Mouse (Mus musculus) G1E (cell line): ENCODE data around the gene Itga11.

Experiments used
- CTCF ChIP-seq: IDR thresholded peaks from 2 replicates; pipeline ENCODE4 v1.5.1; 2012; ENCODE audit warnings: low read depth, low read length, inconsistent platforms, mixed read lengths
- GATA1 ChIP-seq: IDR thresholded peaks from 2 replicates; pipeline ENCODE4 v1.6.1; 2012; ENCODE audit warnings: borderline replicate concordance, low read length, inconsistent platforms, mixed read lengths
- TAL1 ChIP-seq: conservative IDR thresholded peaks from 2 replicates; pipeline ENCODE4 v1.6.1; 2012; ENCODE audit warnings: low read depth, low read length, inconsistent platforms, mixed read lengths

DNA sequence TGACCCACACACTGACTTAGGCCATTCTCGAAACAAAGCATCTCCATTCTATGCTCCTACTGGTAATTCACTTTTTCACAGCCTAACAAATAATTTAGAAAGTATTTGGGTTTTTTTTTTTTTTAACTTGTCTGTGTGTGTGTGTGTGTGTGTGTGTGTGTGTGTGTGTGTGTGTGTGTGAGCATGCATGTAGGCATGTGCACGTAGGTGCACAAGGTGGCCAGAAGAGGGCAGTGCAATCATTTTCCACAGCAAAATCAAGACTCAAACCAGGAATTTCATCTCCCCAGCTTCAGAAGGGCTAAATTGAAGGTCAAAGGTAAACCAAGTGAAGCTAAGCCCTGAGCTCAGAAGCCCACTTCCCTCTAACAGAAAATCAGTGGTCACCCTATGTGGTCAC lies 106.6 kb downstream of the Itga11 start:
- TF ChIP-seq CTCF = no peak; the same call in 1 of the 2 replicates
- TF ChIP-seq GATA1 = no peak
- no peak for TF ChIP-seq TAL1
